Mouse (Mus musculus) ovary, adult 18-20 months (tissue): ENCODE measurements around the gene Aif1l.

Experiments
- DNase-seq: peaks from one replicate; pipeline ENCODE4 v3.0.0; 2022; ENCODE audit warnings: low spot score, mixed read lengths

Gene Aif1l

GRCm38 (mm10) chr2:31952725-31953124 lies 2.8 kb downstream of the Aif1l start:
- no peak for DNase-seq

DNA sequence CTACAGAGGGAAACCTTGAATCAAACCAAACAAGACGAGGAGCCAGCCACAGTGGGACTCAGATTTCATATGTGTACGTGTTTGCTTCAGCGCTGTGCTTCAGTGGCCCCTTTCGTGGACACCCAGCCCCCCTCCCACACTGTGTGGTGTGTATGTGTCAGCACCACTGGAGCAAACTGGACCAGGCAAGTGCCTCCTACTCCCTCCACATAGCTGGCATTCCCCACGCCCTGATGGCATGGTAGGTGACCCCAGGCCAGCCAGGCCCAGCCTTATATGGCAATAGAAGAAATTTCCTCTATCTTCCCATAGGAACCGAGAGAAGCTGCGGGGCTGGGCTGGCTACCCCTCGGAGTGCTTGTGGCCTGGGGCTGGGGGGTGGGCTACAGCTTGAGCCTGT lies 3.7 kb downstream of the Aif1l start:
- peak; percentile 16 for DNase-seq

GRCm38 (mm10) chr2:31954779-31955181 lies 4.8 kb downstream of the Aif1l start:
- peak; percentile 51 for DNase-seq

DNA sequence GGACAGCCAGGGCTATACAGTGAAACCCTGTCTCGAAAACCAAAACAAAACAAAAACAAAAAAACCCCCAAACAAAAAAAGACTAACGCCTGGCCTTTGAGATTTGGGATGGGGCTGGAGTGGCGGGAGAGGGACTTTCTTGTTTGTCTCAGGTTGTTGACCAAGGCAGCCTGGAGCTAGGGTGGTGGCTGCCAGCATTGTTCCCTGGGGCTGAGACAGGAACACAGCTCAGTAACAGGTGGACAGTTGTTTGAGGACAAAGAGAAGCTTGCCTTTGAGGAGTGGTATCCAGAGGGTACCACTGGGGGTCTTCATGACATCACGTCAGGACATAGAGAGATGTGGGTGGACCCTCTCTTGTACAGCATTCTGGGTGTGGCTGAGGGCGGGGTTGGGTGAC lies 5.7 kb downstream of the Aif1l start:
- DNase-seq, result no peak

- no peak for DNase-seq
Measured at GRCm38 (mm10) chr2:31957211-31957610, 7.3 kb downstream of the Aif1l start.

- no peak for DNase-seq
Measured at GRCm38 (mm10) chr2:31960986-31961385, 11.0 kb downstream of the Aif1l start.

- no peak for DNase-seq
Measured at GRCm38 (mm10) chr2:31961791-31962222, 11.9 kb downstream of the Aif1l start.

GRCm38 (mm10) chr2:31962501-31963224 lies 12.7 kb downstream of the Aif1l start:
- no peak for DNase-seq

- no peak for DNase-seq
Measured at GRCm38 (mm10) chr2:31963491-31963890, 13.6 kb downstream of the Aif1l start.

- DNase-seq, result no peak
Measured at GRCm38 (mm10) chr2:31964191-31964590, 14.3 kb downstream of the Aif1l start.

GRCm38 (mm10) chr2:31965110-31965509 lies 15.2 kb downstream of the Aif1l start:
- DNase-seq, result no peak

- DNase-seq, result no peak
Measured at GRCm38 (mm10) chr2:31966801-31967200, 16.9 kb downstream of the Aif1l start.

DNA sequence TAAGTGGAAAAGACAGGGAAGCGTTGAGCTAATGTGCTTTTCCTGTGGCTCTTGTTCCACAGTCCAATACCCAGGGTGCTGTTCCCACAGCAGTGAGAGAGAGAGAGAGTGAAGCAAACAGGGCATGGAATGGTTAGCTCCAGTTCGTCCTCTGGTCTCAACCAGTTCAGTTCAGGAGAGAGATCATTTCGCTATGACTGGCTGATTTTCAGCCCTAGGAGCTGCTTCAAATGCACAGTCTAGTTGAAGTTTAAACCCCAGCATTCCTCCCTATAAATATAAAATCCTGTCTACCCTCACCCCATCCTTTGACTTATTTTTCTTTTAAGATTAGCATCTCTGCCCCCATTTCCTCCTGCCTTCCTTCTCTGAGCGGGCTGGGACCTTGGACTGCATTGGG lies 22.6 kb downstream of the Aif1l start:
- no peak for DNase-seq

DNA sequence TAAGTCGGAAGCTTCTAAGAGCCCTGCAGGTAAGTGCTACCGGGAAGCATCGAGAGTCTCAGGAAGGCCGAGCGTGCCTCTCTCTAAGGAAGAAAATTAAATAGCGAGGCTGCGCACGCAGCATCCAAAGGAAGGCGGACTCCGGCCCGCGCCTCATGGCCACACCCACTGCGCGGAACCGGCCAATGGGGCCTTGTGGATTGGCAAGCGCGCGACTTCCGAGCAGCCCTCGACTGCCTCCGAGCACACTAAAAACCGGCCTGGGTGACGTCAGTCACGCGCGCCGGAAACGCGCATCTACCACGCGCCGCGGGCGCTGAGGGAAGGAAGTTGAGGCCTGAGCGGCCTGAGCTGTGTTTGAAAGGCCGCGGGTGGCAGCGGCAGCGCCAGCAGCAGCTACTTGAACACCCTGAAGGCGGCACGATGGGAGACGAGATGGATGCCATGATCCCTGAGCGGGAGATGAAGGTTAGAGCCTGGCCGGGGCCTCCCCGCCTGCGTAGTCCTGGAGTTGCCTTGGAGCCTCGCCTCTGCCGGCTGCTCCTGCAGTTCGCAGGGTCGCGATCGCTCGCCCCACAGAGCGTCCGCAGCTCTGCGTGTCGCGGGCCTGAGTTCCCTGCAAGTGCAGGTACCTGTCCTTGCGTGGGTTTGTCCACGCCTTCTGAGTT lies 24.3 kb downstream of the Aif1l start, which contains the start of gene Nup214:
TSS of gene Nup214 (plus strand) at position 296 of the 668 bp plus-strand sequence.
- peak; percentile 98 for DNase-seq

DNA sequence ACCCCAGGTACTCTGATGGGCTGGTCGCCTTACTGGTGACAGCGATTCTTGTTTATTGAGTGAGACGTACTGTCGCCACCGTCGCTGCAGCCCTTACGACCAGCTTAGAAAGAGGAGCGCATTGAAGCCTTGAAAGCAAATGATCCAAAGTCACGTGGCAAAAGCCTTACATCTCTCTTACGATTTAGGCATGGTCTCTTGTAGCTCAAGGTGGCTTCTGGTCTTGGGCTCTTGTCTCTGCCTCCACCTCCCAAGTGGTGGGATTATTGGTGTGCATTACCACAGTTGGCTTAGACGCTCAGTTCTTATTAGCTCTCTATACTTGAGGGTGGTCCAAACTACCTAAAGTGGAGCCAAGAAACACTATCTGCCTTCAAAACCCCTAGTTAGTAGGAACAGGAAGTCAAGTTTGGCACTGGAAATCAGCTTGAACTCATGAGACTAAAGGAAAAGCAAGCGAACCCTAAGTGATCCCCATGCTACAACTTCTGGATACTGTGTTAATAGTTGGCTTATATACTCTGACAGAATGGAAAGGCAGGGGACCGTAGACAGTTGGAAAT lies 25.0 kb downstream of the Aif1l start:
- no peak for DNase-seq

DNA sequence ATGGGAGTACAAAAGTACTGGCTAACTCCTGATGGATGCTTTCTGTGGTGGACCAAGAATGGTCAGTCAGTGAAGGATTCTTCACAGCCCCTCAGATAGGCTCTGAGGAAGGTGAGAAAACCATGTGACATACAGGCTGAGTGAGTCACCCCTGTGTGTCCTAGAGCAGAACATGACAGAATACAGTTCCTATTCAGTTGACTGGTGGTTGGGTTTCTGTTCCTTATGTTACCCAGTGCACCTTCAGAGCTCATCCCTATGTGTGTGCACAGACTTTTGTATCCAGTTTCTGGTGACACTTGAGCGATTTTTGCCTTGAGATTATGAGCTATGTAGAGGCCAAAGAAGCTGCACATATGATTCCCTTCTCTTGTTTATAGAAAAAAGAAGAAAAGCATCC lies 37.8 kb downstream of the Aif1l start:
- DNase-seq, result no peak

DNA sequence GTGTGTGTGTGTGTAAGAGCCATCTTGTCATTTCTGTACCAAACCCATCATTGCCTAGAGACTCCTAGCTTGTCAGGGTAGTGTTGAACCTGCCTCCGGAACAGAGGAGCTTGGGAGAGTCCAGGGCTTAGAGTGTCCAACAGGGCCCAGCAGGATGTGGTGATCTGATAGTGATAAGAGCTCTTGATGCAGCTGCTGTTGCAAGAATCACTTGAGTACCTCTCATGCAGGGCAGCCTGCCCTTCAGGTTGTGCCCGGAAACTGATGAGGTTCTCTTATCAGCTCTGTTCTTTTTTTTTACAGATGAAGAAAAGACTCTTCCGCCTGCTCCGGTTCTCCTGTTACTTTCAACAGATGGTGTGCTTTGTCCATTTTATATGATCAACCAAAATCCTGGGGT lies 41.0 kb downstream of the Aif1l start:
- DNase-seq, result no peak

- no peak for DNase-seq
Measured at GRCm38 (mm10) chr2:31994896-31995295, 45.0 kb downstream of the Aif1l start.

DNA sequence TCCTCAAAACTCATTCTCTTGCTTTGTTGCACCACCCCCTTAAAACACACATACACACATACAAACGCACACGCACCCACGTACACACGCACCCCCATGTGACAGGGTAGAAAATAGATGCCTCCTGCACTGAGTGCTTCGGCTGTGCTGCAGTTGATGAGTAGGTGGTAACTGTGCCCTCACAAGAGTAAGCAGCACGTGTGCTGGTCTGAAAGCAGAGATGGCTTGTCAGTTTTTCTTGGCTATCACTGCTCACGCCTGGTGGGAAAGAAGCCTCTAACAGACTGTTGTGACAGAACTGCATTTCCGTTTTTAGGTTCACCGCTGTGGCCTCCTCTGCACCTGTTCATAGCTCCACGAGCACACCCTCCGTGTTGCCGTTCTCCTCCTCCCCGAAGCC lies 46.1 kb downstream of the Aif1l start:
- DNase-seq, result no peak

DNA sequence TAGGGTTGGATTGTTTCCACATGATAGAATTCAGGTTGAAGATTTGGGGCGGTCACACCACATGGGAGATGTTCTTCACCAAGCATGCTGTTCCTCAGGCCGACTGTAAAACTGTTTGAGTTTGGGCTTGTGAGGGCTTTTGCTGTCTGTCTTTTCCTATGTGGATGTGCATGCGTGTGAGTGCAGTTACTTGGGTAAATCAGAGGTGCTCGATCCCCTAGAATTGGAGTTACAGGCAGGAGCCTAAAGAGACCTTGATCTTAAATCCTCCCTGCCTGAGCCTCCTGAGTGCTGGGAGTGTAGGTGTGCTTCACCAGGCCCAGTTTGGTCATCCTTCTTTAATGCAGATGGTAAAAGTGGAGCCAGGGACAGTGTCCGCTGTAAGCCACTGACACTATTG lies 47.6 kb downstream of the Aif1l start:
- no peak for DNase-seq

DNA sequence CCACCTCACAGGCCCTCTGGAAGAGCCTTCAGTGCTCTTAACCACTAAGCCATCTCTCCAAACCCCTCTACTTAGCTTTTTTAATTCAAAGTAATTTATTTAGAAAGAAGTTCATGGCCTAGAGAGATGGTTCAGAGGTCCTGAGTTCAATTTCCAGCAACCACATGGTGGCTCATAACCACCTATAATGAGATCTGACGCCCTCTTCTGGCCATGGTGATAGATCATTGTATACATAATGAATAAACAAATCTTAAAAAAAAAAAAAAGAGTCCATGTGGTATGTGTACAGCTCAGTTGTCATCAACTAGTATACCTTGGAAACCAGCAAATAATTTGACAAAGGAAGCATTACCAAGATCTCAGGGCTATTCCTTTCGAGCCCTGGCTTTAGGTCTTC lies 48.5 kb downstream of the Aif1l start:
- DNase-seq, result no peak

DNA sequence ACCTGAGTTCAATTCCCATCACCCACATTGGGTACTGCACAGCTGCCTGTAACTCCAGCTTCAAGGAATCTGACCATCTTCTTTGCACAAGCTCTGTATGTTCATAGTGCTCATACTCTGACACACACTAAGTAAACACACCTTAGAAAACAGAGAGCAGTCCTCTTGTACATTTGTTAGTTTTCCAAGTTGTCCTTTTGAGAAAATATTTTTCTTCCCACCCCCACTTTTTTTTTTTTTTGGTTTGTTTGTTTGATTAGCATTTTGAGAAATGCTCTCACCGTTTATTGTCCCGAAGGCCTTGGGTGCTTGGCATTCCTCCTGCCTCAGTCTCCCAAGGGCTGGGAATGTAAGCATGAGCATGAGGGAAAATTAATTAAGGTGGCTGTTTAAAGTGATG lies 58.4 kb downstream of the Aif1l start:
- no peak for DNase-seq

GRCm38 (mm10) chr2:32008716-32009115 lies 58.8 kb downstream of the Aif1l start:
- DNase-seq, result no peak
